Mouse (Mus musculus): Measurements from ENCODE around the gene Gna15. TPM values are rescaled to one million over a fixed set of nuclear protein-coding genes. Genes with fewer than 3 reads are reported as not detected.
A peak's percentile ranks its signal among the peaks of the same experiment; 100 is the strongest.

Gene Gna15
- total RNA-seq, 4 experiments from 2014 or later, result 3.4 to 6.1 (median 5.3) TPM

GRCm38 (mm10) chr10:81495616-81496263, 28.3 kb downstream of the Gna15 start:
- no peak for DNase-seq (ENCODE audit: low spot score in 2 of 2)

- DNase-seq (ENCODE audit: low spot score in 2 of 2), result no peak
These were observed 28.9 kb downstream of the Gna15 start for GRCm38 (mm10) chr10:81495151-81495550.

DNA sequence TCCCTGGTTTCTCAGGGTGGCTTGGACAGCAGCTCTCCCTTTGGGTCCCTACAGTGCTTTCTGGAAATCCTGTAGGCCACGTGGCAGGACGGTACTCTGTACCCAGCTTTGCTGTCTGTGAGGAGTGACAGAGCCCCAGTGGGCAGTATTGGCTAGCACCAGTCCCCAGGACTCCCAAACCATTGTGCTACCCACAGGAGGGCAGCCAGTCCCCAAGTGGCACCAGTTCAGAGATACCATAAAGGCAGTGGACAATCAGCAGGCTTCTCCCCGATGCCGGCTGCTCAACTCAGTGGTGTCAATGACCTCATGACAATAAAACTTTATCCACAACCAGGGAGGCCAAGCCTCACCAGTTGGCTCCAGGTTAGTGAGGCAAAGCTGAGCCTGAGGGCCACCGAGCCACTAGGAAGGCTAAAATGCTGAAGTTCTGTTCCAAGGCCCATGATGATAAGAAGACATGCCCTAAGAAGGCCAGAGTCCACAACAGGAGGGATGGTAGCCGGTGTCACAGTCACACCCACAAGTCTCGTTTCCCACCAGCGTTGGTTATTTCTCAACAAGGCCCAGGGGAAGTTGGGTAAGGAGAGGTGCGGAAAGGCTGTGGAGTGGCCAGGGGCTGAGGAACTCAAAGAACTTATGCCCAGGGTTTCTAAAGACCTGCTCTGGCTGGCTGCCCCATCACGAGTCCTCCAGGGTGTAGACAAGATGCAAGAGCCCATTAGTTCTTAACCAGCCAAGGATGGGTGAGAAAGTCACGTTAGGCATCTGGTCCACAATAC, 29.6 kb downstream of the Gna15 start:
- DNase-seq (ENCODE audit: low spot score in 2 of 2), result no peak

- DNase-seq (ENCODE audit: low spot score in 2 of 2), result no peak
These were observed 30.3 kb downstream of the Gna15 start for GRCm38 (mm10) chr10:81493601-81494220.

DNA sequence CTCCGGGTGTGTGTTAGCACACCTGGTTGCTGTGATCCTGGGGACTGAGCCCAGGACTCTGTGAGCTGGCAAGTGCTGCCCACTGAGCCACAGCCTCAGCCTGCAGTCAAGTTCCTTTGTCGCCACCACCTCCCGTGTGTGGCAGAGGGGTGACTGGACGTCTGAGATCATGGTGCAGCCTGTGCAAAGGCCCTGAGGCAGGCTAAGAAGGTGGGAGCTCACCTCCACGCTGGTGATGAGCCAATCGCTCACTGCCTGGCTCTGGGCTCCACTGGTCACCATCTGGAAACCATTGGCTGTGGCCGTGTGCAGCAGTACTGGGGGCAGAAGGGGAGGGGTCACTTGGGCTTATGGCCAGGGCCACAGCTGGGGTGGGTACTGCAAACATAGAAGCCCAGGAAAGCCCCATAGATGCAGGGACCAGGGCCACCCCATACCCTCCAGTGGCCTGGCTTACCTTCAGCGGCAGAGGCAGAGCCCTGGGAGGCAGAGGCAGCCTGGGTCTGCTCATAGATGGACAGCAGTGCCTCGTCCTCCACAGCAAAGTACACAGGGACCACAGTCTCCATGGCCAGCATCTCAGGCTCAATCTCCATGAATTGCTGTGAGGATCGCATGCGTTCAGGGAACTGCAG, 31.3 kb downstream of the Gna15 start:
- no peak for DNase-seq (ENCODE audit: low spot score in 2 of 2)

DNA sequence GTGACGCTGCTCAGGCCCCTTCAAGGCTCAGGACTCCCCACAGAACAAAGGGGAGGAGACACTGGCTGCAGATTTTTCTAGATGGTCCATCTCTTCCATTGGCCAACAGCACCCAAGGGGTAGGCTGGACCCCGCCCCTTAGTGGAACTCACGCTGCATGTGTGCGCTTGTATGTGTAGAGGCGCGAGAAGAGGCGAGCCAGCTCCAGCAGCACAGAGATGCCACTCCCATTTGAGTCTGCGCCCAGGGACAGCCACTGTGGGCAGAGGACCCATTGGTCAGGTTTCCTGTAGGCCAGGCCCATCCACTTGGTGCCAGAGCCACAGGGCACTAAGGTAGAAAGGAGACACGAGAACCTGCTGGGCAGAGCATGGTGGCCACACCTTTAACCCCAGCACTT, 33.0 kb downstream of the Gna15 start:
- no peak for DNase-seq (ENCODE audit: low spot score in 2 of 2)

DNA sequence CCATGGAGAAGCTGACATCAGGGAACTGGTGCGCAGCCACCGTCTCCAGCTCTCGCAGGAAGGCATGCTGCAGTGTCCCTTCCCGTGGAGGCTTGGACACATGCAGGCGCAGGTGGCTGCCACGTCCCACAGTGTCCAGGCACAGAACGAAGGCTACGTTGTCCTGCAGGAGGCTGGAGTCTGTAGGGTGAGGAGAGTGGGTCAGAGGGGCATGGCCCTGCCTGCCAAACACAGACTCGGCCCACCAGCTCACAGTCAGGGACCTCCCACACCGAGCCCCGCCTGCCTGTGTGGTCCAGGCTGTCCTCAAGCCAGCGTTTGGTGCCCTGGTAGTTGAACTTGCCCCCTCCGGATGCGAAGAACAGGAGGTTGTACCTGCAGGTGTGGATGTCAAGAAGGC, 34.1 kb downstream of the Gna15 start:
- no peak for DNase-seq (ENCODE audit: low spot score in 2 of 2)

DNA sequence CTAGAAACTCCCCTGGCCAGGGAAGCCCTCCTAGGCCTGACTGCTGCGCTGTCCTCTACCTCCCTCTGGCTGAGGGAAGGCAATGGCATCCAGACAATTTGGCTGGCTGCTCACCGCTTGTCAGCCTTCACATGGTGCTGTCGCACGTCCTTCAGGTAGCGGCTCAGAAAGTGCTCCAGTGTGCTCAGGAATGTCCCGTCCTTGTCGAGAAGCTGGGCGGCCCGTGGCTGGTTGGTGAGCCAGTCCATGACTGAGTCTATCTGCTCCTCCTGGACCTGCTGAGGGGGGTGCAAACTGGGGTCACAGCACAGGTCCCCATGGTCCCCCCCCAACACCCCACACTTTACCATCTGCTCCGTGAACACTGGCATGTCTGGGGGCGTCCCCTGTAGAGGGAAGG, 35.9 kb downstream of the Gna15 start:
- DNase-seq (ENCODE audit: low spot score in 2 of 2), result no peak

- no peak for DNase-seq (ENCODE audit: low spot score in 2 of 2)
These were observed 37.5 kb downstream of the Gna15 start for GRCm38 (mm10) chr10:81486496-81486895.

DNA sequence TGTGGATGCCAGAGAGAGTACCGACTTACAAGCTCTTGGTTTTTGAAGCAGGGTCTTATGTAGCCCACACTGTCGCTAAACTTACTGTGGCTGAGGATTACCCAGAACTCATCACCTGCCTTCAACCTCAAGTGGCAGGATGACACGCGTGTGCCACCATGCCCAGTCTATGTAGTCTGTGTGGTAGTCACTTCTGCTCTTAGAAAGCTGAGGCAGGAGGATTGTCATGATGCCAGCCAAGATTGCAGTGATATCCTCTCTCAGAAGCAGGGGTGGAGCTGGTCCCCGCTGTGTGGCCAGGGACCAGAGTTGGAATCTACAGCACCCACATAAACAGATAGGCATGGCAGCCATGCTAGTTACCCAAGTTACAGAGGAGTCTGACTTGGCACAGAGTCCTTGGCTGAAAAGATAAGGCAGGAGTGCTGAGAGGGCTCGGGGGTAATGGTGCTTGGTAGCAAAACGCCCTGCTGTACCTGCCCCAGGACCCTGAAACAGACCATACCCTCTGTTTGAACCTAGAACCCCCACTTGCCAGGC, 38.5 kb downstream of the Gna15 start:
- no peak for DNase-seq (ENCODE audit: low spot score in 2 of 2)

- DNase-seq (ENCODE audit: low spot score in 2 of 2), result no peak
These were observed 39.0 kb downstream of the Gna15 start for GRCm38 (mm10) chr10:81485060-81485449.

- no peak for DNase-seq (ENCODE audit: low spot score in 2 of 2)
These were observed 39.5 kb downstream of the Gna15 start for GRCm38 (mm10) chr10:81484441-81485059.

- DNase-seq (ENCODE audit: low spot score in 2 of 2), result no peak
These were observed 40.0 kb downstream of the Gna15 start for GRCm38 (mm10) chr10:81483983-81484382.

DNA sequence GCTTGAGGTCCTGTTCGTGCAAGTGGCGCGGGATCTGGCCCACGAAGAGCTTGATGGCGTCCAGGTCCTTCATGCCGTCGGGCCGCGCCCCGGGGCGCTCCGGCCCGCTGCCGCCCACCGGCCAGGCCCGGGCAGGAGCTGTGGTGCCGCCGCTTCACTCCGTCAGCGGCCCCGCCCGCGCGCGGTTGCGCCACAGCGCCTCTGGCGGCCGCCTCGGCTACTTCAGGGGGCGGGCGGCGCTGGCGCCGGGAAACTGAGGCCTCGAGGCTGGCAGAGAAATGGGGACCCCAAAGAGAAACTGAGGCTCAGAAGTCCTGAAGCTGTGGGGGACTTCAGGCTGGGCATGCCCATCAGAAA, 41.5 kb downstream of the Gna15 start, which contains the start of gene Celf5:
Celf5 (minus strand) TSS at position 177 of the 357 bp plus-strand sequence.
- peak in 1 of 2 experiments; percentile 63 for DNase-seq (ENCODE audit: low spot score in 2 of 2)

GRCm38 (mm10) chr10:81481605-81482532, 42.2 kb downstream of the Gna15 start:
- DNase-seq (ENCODE audit: low spot score in 2 of 2), result no peak

GRCm38 (mm10) chr10:81474461-81474860, 49.6 kb downstream of the Gna15 start:
- no peak for DNase-seq (ENCODE audit: low spot score in 2 of 2)

GRCm38 (mm10) chr10:81473003-81473451, 51.0 kb downstream of the Gna15 start:
- peak; percentile 67 to 95 for DNase-seq (ENCODE audit: low spot score in 2 of 2)

DNA sequence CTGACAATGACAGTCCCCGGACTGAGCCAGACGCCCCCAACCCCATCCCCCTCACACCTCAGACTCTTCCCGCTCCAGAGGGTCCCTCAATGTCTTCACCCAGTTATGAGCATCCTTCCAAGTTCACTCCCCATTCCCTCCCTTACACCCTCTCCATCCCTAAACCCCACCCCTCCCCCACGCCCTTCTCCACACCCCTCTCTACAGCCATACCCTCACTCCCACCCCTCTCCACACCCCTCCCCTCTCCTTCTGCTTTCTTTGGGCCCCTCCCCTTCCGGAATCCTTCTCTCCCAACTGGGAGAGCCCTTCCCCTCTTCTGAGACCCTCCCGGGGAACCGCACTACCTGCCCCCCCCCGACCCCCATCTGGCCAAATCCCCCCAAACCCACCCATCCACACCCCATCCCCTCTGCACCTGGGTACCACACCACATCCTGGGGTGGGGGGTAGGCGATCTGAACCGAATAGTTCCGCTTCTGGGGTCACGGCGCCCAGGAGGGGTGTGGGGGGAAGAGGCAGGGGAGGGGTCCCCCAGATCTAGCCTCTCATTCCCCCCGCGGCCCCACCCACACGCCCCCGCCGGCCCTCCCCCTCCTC, 51.5 kb downstream of the Gna15 start:
- no peak for DNase-seq (ENCODE audit: low spot score in 2 of 2)

GRCm38 (mm10) chr10:81470454-81470853, 53.6 kb downstream of the Gna15 start:
- DNase-seq (ENCODE audit: low spot score in 2 of 2), result peak in 1 of 2 experiments; percentile 75

- peak in 1 of 2 experiments; percentile 89 for DNase-seq (ENCODE audit: low spot score in 2 of 2)
These were observed 54.8 kb downstream of the Gna15 start for GRCm38 (mm10) chr10:81469253-81469652.

Data from left cerebral cortex, adult 8-10 months (tissue).